Comparison of ENCODE assay signal across 31 mouse cellular contexts in the genomic region with DNA sequence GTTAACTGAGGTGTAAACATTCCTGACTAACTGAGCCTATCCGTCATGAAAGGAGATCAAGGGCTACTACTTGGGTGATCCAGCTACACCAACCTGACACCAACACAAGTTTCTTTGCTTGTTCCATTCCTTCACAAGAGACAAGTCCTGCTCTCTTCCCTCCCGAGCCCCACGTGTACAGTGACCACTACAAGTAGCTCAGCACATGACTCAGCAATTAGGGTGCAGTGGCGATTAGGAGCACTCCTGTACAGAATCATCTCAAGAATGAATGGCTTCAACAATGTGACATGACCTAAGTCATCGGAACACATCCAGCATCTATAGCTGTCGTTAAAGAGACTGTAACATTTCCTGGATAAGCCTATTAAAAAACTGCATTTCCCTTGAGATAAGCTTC. TPM values are rescaled to one million over a fixed set of nuclear protein-coding genes. Genes with fewer than 3 reads are reported as not detected.
A peak's percentile ranks its signal among the peaks of the same experiment; 100 is the strongest.
DNase-seq lines count a peak whose midpoint lies in the region; ATAC-seq and TF ChIP-seq lines count a peak whose summit lies in the region.
"Had no signal": no experiment of that assay in that cellular context is flagged by ENCODE, and none has a peak within 500 bp of the region (broad histone marks: within the 10 kb centered on the region; RNA-seq: fewer than 3 reads in every experiment).

No protein-coding gene starts in this region.

- no peak for TF ChIP-seq EP300 in stomach, postnatal 0 days (optimal IDR thresholded peaks at IDR 0.05)

- no peaks in the 10 kb centered on the region for H3K27me3 ChIP-seq in kidney, postnatal 0 days (ENCODE audit: insufficient read depth, low read length)
- no peaks in the 10 kb centered on the region for H3K27me3 ChIP-seq in stomach, postnatal 0 days (ENCODE audit: control insufficient read depth, insufficient read depth, low read length)
- H3K27me3 ChIP-seq: embryonic facial prominence, embryonic 15.5 days; forebrain, embryonic 15.5 days; heart, embryonic 15.5 days; hindbrain, embryonic 13.5 days; neural tube, embryonic 12.5 days had no signal

- 48% methylated on average over 6 of the region's 6 CpGs for WGBS in kidney, postnatal 0 days
- WGBS in stomach, postnatal 0 days = 63% methylated on average over 6 of the region's 6 CpGs

- H3K4me2 ChIP-seq in kidney, postnatal 0 days (ENCODE audit: low read length) = no peak overlapping the region
- H3K4me2 ChIP-seq in stomach, postnatal 0 days (replicated peaks; ENCODE audit: low read depth) = no peak overlapping the region
- H3K4me2 ChIP-seq: embryonic facial prominence, embryonic 15.5 days; forebrain, embryonic 15.5 days; heart, embryonic 15.5 days; hindbrain, embryonic 13.5 days; lung, embryonic 14.5 days; neural tube, embryonic 12.5 days had no signal

- H3K36me3 ChIP-seq in kidney, postnatal 0 days (ENCODE audit: insufficient read depth, low read length) = peaks cover 49% of the 10 kb centered on the region
- peaks cover 28% of the 10 kb centered on the region for H3K36me3 ChIP-seq in stomach, postnatal 0 days (ENCODE audit: control insufficient read depth, insufficient read depth, low read length)

- H3K9me3 ChIP-seq in kidney, postnatal 0 days (replicated peaks; ENCODE audit: low read length) = no peaks in the 10 kb centered on the region
- no peaks in the 10 kb centered on the region for H3K9me3 ChIP-seq in stomach, postnatal 0 days (ENCODE audit: control insufficient read depth, low read length)
- H3K9me3 ChIP-seq: embryonic facial prominence, embryonic 15.5 days; forebrain, embryonic 15.5 days; heart, embryonic 15.5 days; hindbrain, embryonic 13.5 days; neural tube, embryonic 12.5 days had no signal

- no peak for DNase-seq in kidney, postnatal 0 days (ENCODE audit: low spot score)
- DNase-seq in kidney, adult 18-20 months = no peak
- peak; percentile 28 for DNase-seq in testis, postnatal 10 days (ENCODE audit: low spot score)
- DNase-seq in testis, postnatal 14 days (ENCODE audit: low spot score) = no peak
- no peak for DNase-seq in stomach, postnatal 0 days (ENCODE audit: low spot score)
- DNase-seq in frontal cortex, postnatal 10 days (ENCODE audit: low spot score in 2 of 2) = no peak
- DNase-seq: adrenal gland, postnatal 25 days; B cell, adult 2 months; cerebellum, adult 9-10 months; gastrocnemius, postnatal 25 days; heart, postnatal 36 days; lung, embryonic 14.5 days; lung, postnatal 4 days; midbrain, embryonic 14.5 days; retina, postnatal 1 day; right cerebral cortex, postnatal 25 days; spleen, adult 18-20 months; thymus, adult 18-20 months; thymus, postnatal 36 days had no signal

- H3K9ac ChIP-seq in kidney, postnatal 0 days (ENCODE audit: low read depth, low read length) = no peak overlapping the region
- H3K9ac ChIP-seq in stomach, postnatal 0 days (ENCODE audit: low read length) = no peak overlapping the region
- H3K9ac ChIP-seq: embryonic facial prominence, embryonic 15.5 days; forebrain, embryonic 15.5 days; heart, embryonic 15.5 days; hindbrain, embryonic 13.5 days; liver, embryonic 14.5 days; lung, embryonic 14.5 days; neural tube, embryonic 12.5 days had no signal

- no peak for TF ChIP-seq CTCF in kidney, postnatal 0 days (IDR thresholded peaks at IDR 0.05; ENCODE audit: low read depth)
- TF ChIP-seq CTCF in stomach, postnatal 0 days (IDR thresholded peaks at IDR 0.05; ENCODE audit: low read depth) = no peak

- H3K4me3 ChIP-seq in kidney, postnatal 0 days (replicated peaks; ENCODE audit: low read depth, low read length) = no peak overlapping the region
- no peak overlapping the region for H3K4me3 ChIP-seq in stomach, postnatal 0 days (ENCODE audit: low read depth, low read length)
- H3K4me3 ChIP-seq: embryonic facial prominence, embryonic 15.5 days; forebrain, embryonic 15.5 days; heart, embryonic 15.5 days; hindbrain, embryonic 13.5 days; neural tube, embryonic 12.5 days had no signal

- 0 out of 2 replicates have a peak overlapping the region, but pooled peaks have one; percentile 19 for H3K27ac ChIP-seq in kidney, postnatal 0 days
- H3K27ac ChIP-seq in stomach, postnatal 0 days (replicated peaks) = no peak overlapping the region
- H3K27ac ChIP-seq: embryonic facial prominence, embryonic 15.5 days; forebrain, embryonic 15.5 days; heart, embryonic 15.5 days; hindbrain, embryonic 13.5 days; liver, embryonic 14.5 days; neural tube, embryonic 12.5 days had no signal

- no peaks in the 10 kb centered on the region for H3K4me1 ChIP-seq in kidney, postnatal 0 days (replicated peaks; ENCODE audit: insufficient read depth, low read length)
- H3K4me1 ChIP-seq in stomach, postnatal 0 days (replicated peaks; ENCODE audit: control insufficient read depth, insufficient read depth) = no peaks in the 10 kb centered on the region
- H3K4me1 ChIP-seq: embryonic facial prominence, embryonic 15.5 days; forebrain, embryonic 15.5 days; hindbrain, embryonic 13.5 days; neural tube, embryonic 12.5 days had no signal

- no peak for ATAC-seq in kidney, postnatal 0 days (replicated peaks; ENCODE audit: low FRiP score, low read depth)
- peak; percentile 18; the same call in 1 of the 2 replicates for ATAC-seq in common myeloid progenitor, adult 5-6 weeks (replicated peaks; ENCODE audit: low read depth, poor library complexity, severe bottlenecking)
- ATAC-seq in stomach, postnatal 0 days (ENCODE audit: low FRiP score, low TSS enrichment) = no peak
- ATAC-seq: forebrain, embryonic 15.5 days; inflammation-experienced regulatory T-cells, adult 6 months had no signal

RNA-seq across cellular contexts. Expression of a gene that starts 10.3 kb away (rescaled TPM):
- polyA plus RNA-seq in kidney, postnatal 0 days (2015; fragmentation: Nextera tagmentation; extraction: Ambion mirVana) = 195 and 199 TPM in 2 replicates
- 58.4 and 72.0 TPM in 2 replicates for total RNA-seq in common myeloid progenitor, adult 5-6 weeks (2017)
- polyA plus RNA-seq in stomach, postnatal 0 days (2015; fragmentation: Nextera tagmentation; extraction: Ambion mirVana) = 221 and 223 TPM in 2 replicates

RNA-seq across cellular contexts. Expression of a gene that starts 11.3 kb away (rescaled TPM):
- 14.7 and 15.5 TPM in 2 replicates for polyA plus RNA-seq in kidney, postnatal 0 days (2015; fragmentation: Nextera tagmentation; extraction: Ambion mirVana)
- 38.4 and 41.7 TPM in 2 replicates for total RNA-seq in common myeloid progenitor, adult 5-6 weeks (2017)
- polyA plus RNA-seq in stomach, postnatal 0 days (2015; fragmentation: Nextera tagmentation; extraction: Ambion mirVana) = 8.7 and 9.2 TPM in 2 replicates

RNA-seq across cellular contexts. Expression of a gene that starts 38.8 kb away (rescaled TPM):
- polyA plus RNA-seq in kidney, postnatal 0 days (2015; fragmentation: Nextera tagmentation; extraction: Ambion mirVana) = not detected in 2 replicates
- not detected in 2 replicates for total RNA-seq in common myeloid progenitor, adult 5-6 weeks (2017)
- polyA plus RNA-seq in stomach, postnatal 0 days (2015; fragmentation: Nextera tagmentation; extraction: Ambion mirVana) = not detected in 2 replicates
- total RNA-seq: adrenal gland, postnatal 25 days; gastrocnemius, postnatal 25 days; heart, adult 8-10 months; heart, postnatal 36 days; layer of hippocampus, postnatal 10 days; left cerebral cortex, postnatal 10 days had no signal
- polyA plus RNA-seq: embryonic facial prominence, embryonic 15.5 days; forebrain, embryonic 15.5 days; heart, embryonic 15.5 days; hindbrain, embryonic 13.5 days; inflammation-experienced regulatory T-cells, adult 6 months; limb, embryonic 11.5 days; lung, embryonic 14.5 days; midbrain, embryonic 14.5 days; neural tube, embryonic 12.5 days had no signal
